Mouse (Mus musculus): ENCODE data around the gene Olfr181. TPM values are rescaled to one million over a fixed set of nuclear protein-coding genes. Genes with fewer than 3 reads are reported as not detected.

The Olfr181 gene
- not detected in 2 replicates for polyA plus RNA-seq (2014; fragmentation: Nextera tagmentation; extraction: Ambion mirVana)

GRCm38 (mm10) chr16:58928655-58929054 is at the start of gene Olfr181:
Gene Olfr181 (minus strand): TSS chr16:58928755.
- DNase-seq (ENCODE audit: low spot score) (no peak), ATAC-seq (replicated peaks; ENCODE audit: low FRiP score) (no peak)
- Histone ChIP-seq H3K27ac (ENCODE audit: low read depth, low read length) (no peak within 1 kb of the TSS), H3K36me3 (ENCODE audit: control insufficient read depth, insufficient read depth, low read length) (no peaks in the 10 kb centered on the region), H3K4me3 (ENCODE audit: low read depth, low read length) (no peak within 1 kb of the TSS), H3K4me2 (no peak within 1 kb of the TSS), H3K4me1 (replicated peaks; ENCODE audit: control insufficient read depth, insufficient read depth, low read length) (no peaks in the 10 kb centered on the region), H3K27me3 (replicated peaks; ENCODE audit: control insufficient read depth, insufficient read depth, low read length) (no peaks in the 10 kb centered on the region), H3K9me3 (ENCODE audit: control insufficient read depth, low read length) (no peaks in the 10 kb centered on the region), H3K9ac (ENCODE audit: low read depth, low read length) (no peak within 1 kb of the TSS)
- WGBS: 47% methylated on average over 1 of the region's 1 CpGs

- no peaks in the 10 kb centered on the region for H3K27me3 ChIP-seq (replicated peaks; ENCODE audit: control insufficient read depth, insufficient read depth, low read length)
- ATAC-seq (replicated peaks; ENCODE audit: low FRiP score) (no peak), DNase-seq (ENCODE audit: low spot score) (no peak)
- H3K36me3 ChIP-seq (ENCODE audit: control insufficient read depth, insufficient read depth, low read length): no peaks in the 10 kb centered on the region
- no peaks in the 10 kb centered on the region for H3K4me1 ChIP-seq (replicated peaks; ENCODE audit: control insufficient read depth, insufficient read depth, low read length)
- H3K4me2 ChIP-seq: no peak within 1 kb of the TSS
- H3K9ac ChIP-seq (ENCODE audit: low read depth, low read length): no peak within 1 kb of the TSS
- WGBS: 77% methylated on average over 4 of the region's 4 CpGs
- H3K9me3 ChIP-seq (ENCODE audit: control insufficient read depth, low read length): no peaks in the 10 kb centered on the region
- no peak within 1 kb of the TSS for H3K27ac ChIP-seq (ENCODE audit: low read depth, low read length)
- no peak within 1 kb of the TSS for H3K4me3 ChIP-seq (ENCODE audit: low read depth, low read length)
Measured at GRCm38 (mm10) chr16:58929292-58929691, 737 bp upstream of the Olfr181 start, which contains the start of gene Olfr180. Gene Olfr180 (minus strand): TSS chr16:58929392.

GRCm38 (mm10) chr16:58891963-58892362 is 36.6 kb downstream of the Olfr181 start, which contains the start of gene Olfr178:
Gene Olfr178 (minus strand): TSS chr16:58892063.
- no peak within 1 kb of the TSS for H3K27ac ChIP-seq (ENCODE audit: low read depth, low read length)
- DNase-seq (ENCODE audit: low spot score) (no peak), ATAC-seq (replicated peaks; ENCODE audit: low FRiP score) (no peak)
- no peak within 1 kb of the TSS for H3K4me3 ChIP-seq (ENCODE audit: low read depth, low read length)
- no peaks in the 10 kb centered on the region for H3K4me1 ChIP-seq (replicated peaks; ENCODE audit: control insufficient read depth, insufficient read depth, low read length)
- no peaks in the 10 kb centered on the region for H3K27me3 ChIP-seq (replicated peaks; ENCODE audit: control insufficient read depth, insufficient read depth, low read length)
- no peaks in the 10 kb centered on the region for H3K9me3 ChIP-seq (ENCODE audit: control insufficient read depth, low read length)
- H3K9ac ChIP-seq (ENCODE audit: low read depth, low read length): no peak within 1 kb of the TSS
- H3K36me3 ChIP-seq (ENCODE audit: control insufficient read depth, insufficient read depth, low read length): no peaks in the 10 kb centered on the region
- H3K4me2 ChIP-seq: no peak within 1 kb of the TSS
- 77% methylated on average over 3 of the region's 3 CpGs for WGBS

GRCm38 (mm10) chr16:58884416-58884815 is 44.1 kb downstream of the Olfr181 start:
- H3K27ac ChIP-seq (ENCODE audit: low read depth, low read length): no peak overlapping the region
- H3K4me1 ChIP-seq (replicated peaks; ENCODE audit: control insufficient read depth, insufficient read depth, low read length): no peaks in the 10 kb centered on the region
- H3K9me3 ChIP-seq (ENCODE audit: control insufficient read depth, low read length): no peaks in the 10 kb centered on the region
- 82% methylated on average over 2 of the region's 2 CpGs for WGBS
- H3K27me3 ChIP-seq (replicated peaks; ENCODE audit: control insufficient read depth, insufficient read depth, low read length): no peaks in the 10 kb centered on the region
- no peak overlapping the region for H3K4me3 ChIP-seq (ENCODE audit: low read depth, low read length)
- ATAC-seq (replicated peaks; ENCODE audit: low FRiP score) (no peak), DNase-seq (ENCODE audit: low spot score) (no peak)
- no peaks in the 10 kb centered on the region for H3K36me3 ChIP-seq (ENCODE audit: control insufficient read depth, insufficient read depth, low read length)
- H3K9ac ChIP-seq (ENCODE audit: low read depth, low read length): no peak overlapping the region
- no peak overlapping the region for H3K4me2 ChIP-seq

Other genes with a start within 250 kb of the Olfr181 start
- gene Gpr15, start 209.7 kb downstream of the Olfr181 start, polyA plus RNA-seq (2014; fragmentation: Nextera tagmentation; extraction: Ambion mirVana): not detected in 2 replicates
- gene Cldnd1, start 200.8 kb downstream of the Olfr181 start, polyA plus RNA-seq (2014; fragmentation: Nextera tagmentation; extraction: Ambion mirVana): 65.3 and 73.3 TPM in 2 replicates
- gene Olfr172, start 165.6 kb downstream of the Olfr181 start, polyA plus RNA-seq (2014; fragmentation: Nextera tagmentation; extraction: Ambion mirVana): not detected in 2 replicates
- not detected in 2 replicates for gene Olfr173, start 128.5 kb downstream of the Olfr181 start, polyA plus RNA-seq (2014; fragmentation: Nextera tagmentation; extraction: Ambion mirVana)
- not detected in 2 replicates for gene Olfr175-ps1, start 102.0 kb downstream of the Olfr181 start, polyA plus RNA-seq (2014; fragmentation: Nextera tagmentation; extraction: Ambion mirVana)
- not detected in 2 replicates for gene Olfr177, start 54.0 kb downstream of the Olfr181 start, polyA plus RNA-seq (2014; fragmentation: Nextera tagmentation; extraction: Ambion mirVana)
- not detected in 2 replicates for gene Olfr178, start 36.7 kb downstream of the Olfr181 start, polyA plus RNA-seq (2014; fragmentation: Nextera tagmentation; extraction: Ambion mirVana)
- not detected in 2 replicates for gene Olfr180, start 637 bp upstream of the Olfr181 start, polyA plus RNA-seq (2014; fragmentation: Nextera tagmentation; extraction: Ambion mirVana)
- gene Olfr183, start 66.6 kb upstream of the Olfr181 start, polyA plus RNA-seq (2014; fragmentation: Nextera tagmentation; extraction: Ambion mirVana): not detected in 2 replicates
- gene Olfr186, start 101.5 kb upstream of the Olfr181 start, polyA plus RNA-seq (2014; fragmentation: Nextera tagmentation; extraction: Ambion mirVana): not detected in 2 replicates
- gene Olfr187, start 111.0 kb upstream of the Olfr181 start, polyA plus RNA-seq (2014; fragmentation: Nextera tagmentation; extraction: Ambion mirVana): not detected in 2 replicates
- gene Olfr190, start 149.2 kb upstream of the Olfr181 start, polyA plus RNA-seq (2014; fragmentation: Nextera tagmentation; extraction: Ambion mirVana): not detected in 2 replicates
- gene Olfr191, start 161.1 kb upstream of the Olfr181 start, polyA plus RNA-seq (2014; fragmentation: Nextera tagmentation; extraction: Ambion mirVana): not detected in 2 replicates
- gene Olfr193, start 183.1 kb upstream of the Olfr181 start, polyA plus RNA-seq (2014; fragmentation: Nextera tagmentation; extraction: Ambion mirVana): not detected in 2 replicates
- not detected in 2 replicates for gene Olfr194, start 192.3 kb upstream of the Olfr181 start, polyA plus RNA-seq (2014; fragmentation: Nextera tagmentation; extraction: Ambion mirVana)
- not detected in 2 replicates for gene Olfr195, start 218.3 kb upstream of the Olfr181 start, polyA plus RNA-seq (2014; fragmentation: Nextera tagmentation; extraction: Ambion mirVana)
- gene Olfr196, start 241.7 kb upstream of the Olfr181 start, polyA plus RNA-seq (2014; fragmentation: Nextera tagmentation; extraction: Ambion mirVana): not detected in 2 replicates

Data from liver, embryonic 11.5 days (tissue).